Mouse (Mus musculus): Measurements from ENCODE around the gene Chrna4. TPM values are rescaled to one million over a fixed set of nuclear protein-coding genes. Genes with fewer than 3 reads are reported as not detected.

Gene Chrna4
- polyA plus RNA-seq, 1 experiment from 2014 or later = 5.8 TPM

DNA sequence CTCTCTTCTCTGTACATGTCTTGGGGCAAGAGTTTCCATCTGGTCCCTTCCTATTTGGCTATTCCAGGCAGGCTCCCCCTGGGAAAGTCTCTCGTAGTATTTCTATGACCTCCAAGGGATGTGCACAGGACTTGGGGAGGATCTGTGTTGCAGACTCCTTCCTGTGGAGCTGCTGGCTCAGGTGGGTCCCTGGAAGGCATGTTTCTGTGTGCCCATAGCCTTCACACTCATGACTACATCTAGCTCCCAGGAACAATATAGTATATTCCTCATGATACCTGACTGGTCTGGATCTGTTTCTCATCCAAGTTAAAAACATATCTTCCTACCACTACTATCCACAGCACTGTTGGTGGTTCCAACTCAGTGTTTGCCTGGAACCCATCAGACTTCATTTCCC is 56.3 kb downstream of the Chrna4 start:
- Histone ChIP-seq H3K27me3 (ENCODE audit: poor library complexity, severe bottlenecking) (no peaks in the 10 kb centered on the region), H3K36me3 (replicated peaks) (peaks cover 14% of the 10 kb centered on the region), H3K4me1 (peaks cover 23% of the 10 kb centered on the region), H3K4me3 (no peak overlapping the region), H3K9me3 (no peaks in the 10 kb centered on the region), H3K27ac (no peak overlapping the region; the same call in 1 of the 2 replicates)
- WGBS = 88% methylated on average over 1 of the region's 1 CpGs
- DNase-seq (ENCODE audit: extremely low spot score, low spot score) = no peak

DNA sequence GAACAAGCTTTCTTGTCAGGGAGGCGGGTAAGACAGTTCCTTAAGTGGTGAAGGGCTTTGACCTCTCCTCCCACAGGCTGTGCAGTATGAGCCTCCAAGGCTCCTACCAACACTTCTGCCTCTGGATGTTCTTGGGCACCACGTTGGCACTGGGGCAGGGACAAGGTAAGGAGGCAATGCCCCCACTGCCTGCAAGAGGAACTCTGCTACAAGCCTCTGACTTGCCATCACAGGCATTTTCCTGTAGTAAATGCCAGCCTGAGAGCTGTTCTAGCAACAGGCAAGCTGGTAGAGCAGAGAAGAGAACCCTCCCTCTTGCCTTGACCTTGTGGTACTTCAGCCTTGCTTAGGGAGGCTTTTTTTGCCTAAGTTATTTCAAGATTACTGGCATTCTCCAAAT is 56.9 kb downstream of the Chrna4 start, which contains the start of gene Col20a1:
Col20a1 (plus strand) TSS at position 87 of the 400 bp plus-strand sequence.
- DNase-seq (ENCODE audit: extremely low spot score, low spot score) = no peak
- no peaks in the 10 kb centered on the region for H3K9me3 ChIP-seq
- peak within 1 kb of the TSS; percentile 54; the same call in 1 of the 2 replicates for H3K27ac ChIP-seq
- H3K4me3 ChIP-seq = no peak within 1 kb of the TSS
- H3K4me1 ChIP-seq = peaks cover 23% of the 10 kb centered on the region
- no peaks in the 10 kb centered on the region for H3K27me3 ChIP-seq (ENCODE audit: poor library complexity, severe bottlenecking)
- WGBS = 65% methylated on average over 2 of the region's 2 CpGs
- peaks cover 20% of the 10 kb centered on the region for H3K36me3 ChIP-seq (replicated peaks)

DNA sequence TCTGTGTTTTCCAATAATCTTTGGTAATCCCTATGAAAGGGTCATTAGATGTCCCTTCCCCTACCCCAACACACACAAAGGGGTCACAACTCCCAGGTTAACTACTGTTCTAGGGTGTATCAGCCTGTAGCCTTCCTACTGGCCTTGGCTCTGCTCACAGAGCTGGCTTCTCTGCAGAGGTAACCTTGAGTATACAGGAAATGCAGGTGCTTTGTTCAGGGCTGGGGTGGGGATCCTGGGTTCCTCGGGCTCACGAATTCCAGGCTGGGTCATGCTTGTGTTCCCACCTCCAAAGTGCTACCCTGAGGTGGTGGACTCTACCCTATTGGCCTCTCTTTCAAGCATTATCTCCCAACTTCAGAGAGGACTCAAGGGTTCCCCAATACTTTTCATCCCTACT is 57.7 kb downstream of the Chrna4 start:
- Histone ChIP-seq H3K27ac (no peak overlapping the region), H3K27me3 (ENCODE audit: poor library complexity, severe bottlenecking) (no peaks in the 10 kb centered on the region), H3K4me3 (no peak overlapping the region), H3K4me1 (peaks cover 23% of the 10 kb centered on the region), H3K36me3 (replicated peaks) (peaks cover 28% of the 10 kb centered on the region), H3K9me3 (no peaks in the 10 kb centered on the region)
- WGBS = 89% methylated on average over 2 of the region's 2 CpGs
- DNase-seq (ENCODE audit: extremely low spot score, low spot score) = no peak

DNA sequence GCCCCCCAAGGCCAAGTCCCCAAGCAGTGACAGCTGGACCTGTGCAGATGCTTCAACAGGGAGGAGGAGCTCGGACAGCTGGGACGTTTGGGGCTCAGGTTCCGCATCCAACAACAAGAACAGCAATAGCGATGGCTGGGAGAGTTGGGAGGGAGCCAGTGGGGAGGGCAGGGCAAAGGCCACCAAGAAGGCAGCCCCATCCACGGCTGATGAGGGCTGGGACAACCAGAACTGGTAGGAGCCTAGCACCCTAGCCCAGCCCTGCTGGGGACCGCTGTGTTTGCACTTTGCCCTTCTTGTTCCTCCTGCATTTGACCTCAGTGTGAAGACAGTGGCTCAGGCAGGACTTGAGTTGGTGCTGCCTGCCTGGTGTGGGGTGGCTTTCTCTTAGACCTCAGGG is 62.2 kb downstream of the Chrna4 start:
- Histone ChIP-seq H3K9me3 (no peaks in the 10 kb centered on the region), H3K27me3 (ENCODE audit: poor library complexity, severe bottlenecking) (no peaks in the 10 kb centered on the region), H3K4me3 (no peak overlapping the region), H3K4me1 (0 out of 2 replicates have a peak, but pooled peaks cover 3% of the 10 kb centered on the region), H3K36me3 (replicated peaks) (peaks cover 73% of the 10 kb centered on the region), H3K27ac (no peak overlapping the region)
- DNase-seq (ENCODE audit: extremely low spot score, low spot score) = no peak
- 83% methylated on average over 6 of the region's 6 CpGs for WGBS

Other genes with a start within 250 kb of the Chrna4 start
- gene Ythdf1, start 122.6 kb downstream of the Chrna4 start, polyA plus RNA-seq (2016; fragmentation: Nextera tagmentation; extraction: Ambion mirVana) = 47.4 and 56.6 TPM in 2 replicates
- gene Birc7, start 114.5 kb downstream of the Chrna4 start, polyA plus RNA-seq (2016; fragmentation: Nextera tagmentation; extraction: Ambion mirVana) = 0.54 and 0.56 TPM in 2 replicates
- 19.7 and 27.0 TPM in 2 replicates for gene Nkain4, start 88.8 kb downstream of the Chrna4 start, polyA plus RNA-seq (2016; fragmentation: Nextera tagmentation; extraction: Ambion mirVana)
- gene Arfgap1, start 76.3 kb downstream of the Chrna4 start, polyA plus RNA-seq (2016; fragmentation: Nextera tagmentation; extraction: Ambion mirVana) = 79.5 and 80.3 TPM in 2 replicates
- gene Col20a1, start 57.0 kb downstream of the Chrna4 start, polyA plus RNA-seq (2016; fragmentation: Nextera tagmentation; extraction: Ambion mirVana) = 0.07 and 0.17 TPM in 2 replicates
- gene Kcnq2, start 91.8 kb upstream of the Chrna4 start, polyA plus RNA-seq (2016; fragmentation: Nextera tagmentation; extraction: Ambion mirVana) = 2.9 and 3.8 TPM in 2 replicates
- gene Eef1a2, start 113.5 kb upstream of the Chrna4 start, polyA plus RNA-seq (2016; fragmentation: Nextera tagmentation; extraction: Ambion mirVana) = 0.07 and 0.15 TPM in 2 replicates
- gene Ppdpf, start 143.7 kb upstream of the Chrna4 start, polyA plus RNA-seq (2016; fragmentation: Nextera tagmentation; extraction: Ambion mirVana) = 387 and 397 TPM in 2 replicates
- not detected in 2 replicates for gene Ptk6, start 159.2 kb upstream of the Chrna4 start, polyA plus RNA-seq (2016; fragmentation: Nextera tagmentation; extraction: Ambion mirVana)
- gene Srms, start 169.6 kb upstream of the Chrna4 start, polyA plus RNA-seq (2016; fragmentation: Nextera tagmentation; extraction: Ambion mirVana) = 0.12 and 0.15 TPM in 2 replicates
- 0.47 and 0.68 TPM in 2 replicates for gene Fndc11, start 176.5 kb upstream of the Chrna4 start, polyA plus RNA-seq (2016; fragmentation: Nextera tagmentation; extraction: Ambion mirVana)
- 0.69 and 0.77 TPM in 2 replicates for gene Helz2, start 198.5 kb upstream of the Chrna4 start, polyA plus RNA-seq (2016; fragmentation: Nextera tagmentation; extraction: Ambion mirVana)
- gene Gmeb2, start 244.5 kb upstream of the Chrna4 start, polyA plus RNA-seq (2016; fragmentation: Nextera tagmentation; extraction: Ambion mirVana) = 20.7 and 21.6 TPM in 2 replicates

Measured in forebrain, embryonic 10.5 days (tissue).